Mouse (Mus musculus) small intestine, adult 2 months (tissue): Measurements from ENCODE around the gene Pramef8. TPM values are rescaled to one million over a fixed set of nuclear protein-coding genes. Genes with fewer than 3 reads are reported as not detected.

Experiments
- H3K27ac ChIP-seq: fragments of 200-500 bp; 2 replicates; pipeline ENCODE4 v1.5.1; 2012; ENCODE audit warnings: low read depth, low read length, control low read depth, inconsistent platforms; ENCODE audit not compliant: insufficient read depth
- H3K27me3 ChIP-seq: fragments of 200-500 bp; 2 replicates; pipeline ENCODE4 v1.6.1; 2012; ENCODE audit warnings: mild to moderate bottlenecking, moderate library complexity, low read length, inconsistent platforms; ENCODE audit not compliant: control insufficient read depth, insufficient read depth
- H3K36me3 ChIP-seq: fragments of 200-500 bp; 2 replicates; pipeline ENCODE4 v1.6.1; 2012; ENCODE audit warnings: mild to moderate bottlenecking, low read length, control low read depth, inconsistent platforms; ENCODE audit not compliant: control insufficient read depth, insufficient read depth
- H3K4me1 ChIP-seq: fragments of 200-500 bp; 2 replicates; pipeline ENCODE4 v1.6.1; 2012; ENCODE audit warnings: low read length, inconsistent platforms, mixed read lengths; ENCODE audit not compliant: control insufficient read depth, insufficient read depth, insufficient read length
- H3K4me3 ChIP-seq: fragments of 200-500 bp; 2 replicates; pipeline ENCODE4 v1.5.1; 2012; ENCODE audit warnings: low read depth, mild to moderate bottlenecking, control low read depth, inconsistent platforms, low read length, moderate library complexity
- CTCF ChIP-seq: fragments of 200-500 bp; IDR thresholded peaks from 2 replicates; pipeline ENCODE4 v1.5.1; 2012; ENCODE audit warnings: low read depth, mild to moderate bottlenecking, control low read depth, inconsistent platforms, low read length, moderate library complexity, mixed read lengths; ENCODE audit not compliant: insufficient replicate concordance, insufficient read length; ENCODE audit errors: extremely low read depth
- POLR2A ChIP-seq: fragments of 200-500 bp; IDR thresholded peaks from 2 replicates; pipeline ENCODE4 v1.6.1; 2012; ENCODE audit warnings: low read depth, mild to moderate bottlenecking, control low read depth, inconsistent platforms, low read length, moderate library complexity
- whole genome bisulfite sequencing: fragments of 180-500 bp; shearing (Covaris S2); methylation state at CpG from one replicate; pipeline ENCODE4 v1.1.7; 2018; 5-methylcytosine and 5-hydroxymethylcytosine counted together
- polyA plus RNA-seq: library from polyadenylated mRNA; depleted of rRNA; stranded (reverse); fragments of >200 nt; gene quantifications from 2 replicates; pipeline ENCODE4 v1.2.3, GENCODE M21; 2012; rRNA removed

The Pramef8 gene
- 1.4 and 3.5 TPM in 2 replicates for polyA plus RNA-seq

DNA sequence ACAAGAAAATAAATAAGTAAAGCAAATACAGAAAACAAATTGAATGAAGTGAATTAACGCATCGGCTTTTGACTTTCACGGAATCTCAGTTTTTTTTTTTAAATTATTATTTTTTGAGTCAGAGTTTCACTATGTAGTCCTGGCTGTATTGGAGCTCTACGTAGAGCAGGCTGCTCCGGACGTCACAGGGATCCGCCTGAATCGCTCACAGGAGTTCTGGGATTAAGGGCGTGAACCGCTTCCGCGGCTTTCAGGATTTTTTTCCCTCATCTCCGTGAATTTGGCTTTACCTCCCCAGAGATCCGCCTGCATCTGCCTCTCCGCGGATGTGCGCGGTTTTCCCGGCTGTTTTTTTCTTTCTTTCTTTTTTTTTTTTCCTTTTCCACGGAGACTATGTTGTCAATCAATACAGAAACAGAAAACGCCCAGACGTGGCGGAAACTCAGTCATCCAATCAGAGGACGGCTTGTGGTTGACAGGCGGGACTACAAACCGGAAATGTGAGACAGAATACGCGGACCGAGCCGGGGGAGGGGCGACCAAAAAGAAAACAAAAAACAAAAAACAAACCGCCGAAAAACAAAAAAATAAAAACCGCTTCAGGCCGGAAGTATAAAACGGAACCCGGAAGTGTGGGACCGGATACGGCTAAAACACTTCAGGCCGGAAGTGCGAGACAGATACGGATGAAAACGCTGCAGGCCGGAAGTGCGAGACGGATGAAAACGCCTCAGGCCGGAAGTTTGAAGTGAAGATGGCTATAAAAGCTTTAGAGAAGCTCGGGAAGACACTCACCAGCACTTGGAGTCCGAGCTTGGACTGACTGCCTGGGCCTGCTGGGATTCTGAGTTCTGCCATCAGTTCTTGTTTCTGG lies at the start of gene Pramef8:
Gene Pramef8, plus strand, starts transcription at position 208 of the 874 bp plus-strand sequence.
- H3K27ac ChIP-seq, result peak within 1 kb of the TSS; percentile 81
- H3K27me3 ChIP-seq, result no peaks in the 10 kb centered on the region
- H3K36me3 ChIP-seq, result peaks cover 16% of the 10 kb centered on the region
- TF ChIP-seq POLR2A, result no peak; the same call in 1 of the 2 replicates
- 0 out of 2 replicates have a peak, but pooled peaks have one; percentile 4 for TF ChIP-seq CTCF
- H3K4me1 ChIP-seq, result no peaks in the 10 kb centered on the region
- H3K4me3 ChIP-seq, result peak within 1 kb of the TSS; percentile 93
- WGBS, result under 1% methylated on average over 50 of the region's 50 CpGs

DNA sequence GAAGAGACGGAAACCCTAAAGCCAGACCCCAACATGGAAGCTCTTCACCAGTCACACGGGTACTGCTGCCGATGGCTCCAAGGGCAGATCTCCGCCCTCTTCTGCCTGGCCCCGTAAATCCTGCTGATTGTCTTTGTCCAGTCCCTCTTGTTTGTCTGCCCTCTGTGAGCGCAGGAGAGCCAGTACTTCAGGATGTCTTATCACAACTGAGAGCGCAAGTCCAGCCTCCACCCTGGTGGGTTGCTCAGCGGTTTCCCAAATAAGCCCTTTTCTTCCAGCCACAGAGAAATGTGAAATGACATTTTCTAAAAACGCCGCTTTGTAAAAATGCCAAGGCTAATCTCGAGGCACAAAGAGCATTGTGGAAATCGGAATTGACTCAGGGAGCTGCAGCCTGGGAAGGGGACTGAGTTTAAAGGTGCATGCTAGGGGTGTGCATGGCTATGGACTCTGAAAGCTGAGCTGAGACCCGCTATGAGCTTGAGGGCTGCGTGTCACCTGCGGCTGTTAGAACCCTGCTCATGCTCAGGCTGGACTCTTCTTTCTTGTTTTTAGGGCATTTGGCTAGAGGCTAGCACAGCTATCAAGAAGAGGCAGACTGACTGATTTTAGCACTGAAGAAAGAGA lies 45.7 kb upstream of the Pramef8 start:
- Histone ChIP-seq H3K36me3 (no peaks in the 10 kb centered on the region), H3K27ac (no peak overlapping the region), H3K4me1 (no peaks in the 10 kb centered on the region), H3K4me3 (no peak overlapping the region), H3K27me3 (no peaks in the 10 kb centered on the region)
- TF ChIP-seq POLR2A, result no peak
- no peak for TF ChIP-seq CTCF
- WGBS, result 43% methylated on average over 15 of the region's 15 CpGs

DNA sequence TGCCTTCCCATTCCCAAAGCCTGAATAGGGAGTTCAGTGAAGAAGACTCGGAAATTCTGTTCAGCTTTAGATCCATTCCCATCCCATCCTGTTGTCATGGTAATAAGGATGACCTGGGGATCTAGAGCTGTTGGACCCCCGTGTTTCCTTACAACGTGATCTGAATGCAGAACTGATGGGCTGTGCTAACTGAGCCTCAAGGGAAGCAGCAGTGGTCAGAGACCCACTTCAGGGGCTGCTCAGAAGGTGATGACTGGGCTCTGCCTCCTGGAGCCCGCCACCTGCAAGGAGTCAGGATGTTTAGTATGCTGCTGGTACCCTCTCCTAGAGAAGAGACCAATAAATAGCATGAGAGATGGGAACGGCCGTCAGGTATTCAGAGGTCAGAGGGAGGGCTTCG lies 32.7 kb upstream of the Pramef8 start:
- H3K36me3 ChIP-seq, result no peaks in the 10 kb centered on the region
- H3K4me1 ChIP-seq, result no peaks in the 10 kb centered on the region
- no peak overlapping the region for H3K27ac ChIP-seq
- H3K27me3 ChIP-seq, result no peaks in the 10 kb centered on the region
- H3K4me3 ChIP-seq, result no peak overlapping the region
- TF ChIP-seq CTCF (no peak), POLR2A (no peak)
- WGBS, result 41% methylated on average over 7 of the region's 7 CpGs

DNA sequence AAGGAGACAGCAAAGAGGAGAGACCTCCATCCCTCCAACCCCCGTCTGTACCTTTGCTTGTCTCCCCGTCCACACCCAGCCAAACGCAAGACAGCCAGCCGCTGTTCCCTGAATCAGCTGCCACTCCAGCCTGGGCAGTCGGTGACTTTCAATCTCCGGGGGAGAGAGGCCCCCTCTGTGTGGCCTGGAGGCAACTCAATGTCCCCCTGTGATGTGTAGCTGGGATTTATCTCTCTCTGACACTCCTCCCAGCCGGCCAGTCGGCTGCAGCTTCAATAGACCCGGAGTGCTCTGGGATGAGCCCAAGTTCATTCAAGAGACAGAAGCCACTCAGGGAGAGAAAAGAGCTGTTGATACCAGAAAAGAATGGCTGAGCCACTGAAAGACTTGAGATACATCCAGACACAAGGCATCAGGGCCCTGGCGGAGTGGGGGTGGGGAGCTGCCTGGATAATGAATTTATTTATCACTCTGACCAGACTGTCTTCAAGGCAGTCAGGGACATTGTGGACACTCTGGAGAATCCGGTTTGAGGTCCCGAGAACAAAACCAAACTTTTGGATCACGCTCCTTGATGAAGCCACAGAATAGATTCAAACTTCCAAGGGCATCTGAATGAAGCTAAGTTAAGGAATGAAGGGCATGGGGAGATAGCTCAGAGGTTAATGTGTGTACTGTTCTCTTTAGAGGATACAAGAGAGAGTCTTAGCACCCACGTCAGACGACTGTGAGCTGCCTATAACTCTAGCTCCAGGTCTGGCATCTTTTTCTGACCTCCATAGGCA lies 32.1 kb upstream of the Pramef8 start:
- 32% methylated on average over 15 of the region's 15 CpGs for WGBS
- no peaks in the 10 kb centered on the region for H3K4me1 ChIP-seq
- no peak overlapping the region for H3K27ac ChIP-seq
- no peaks in the 10 kb centered on the region for H3K36me3 ChIP-seq
- H3K4me3 ChIP-seq, result no peak overlapping the region
- TF ChIP-seq CTCF (no peak), POLR2A (no peak)
- H3K27me3 ChIP-seq, result no peaks in the 10 kb centered on the region

DNA sequence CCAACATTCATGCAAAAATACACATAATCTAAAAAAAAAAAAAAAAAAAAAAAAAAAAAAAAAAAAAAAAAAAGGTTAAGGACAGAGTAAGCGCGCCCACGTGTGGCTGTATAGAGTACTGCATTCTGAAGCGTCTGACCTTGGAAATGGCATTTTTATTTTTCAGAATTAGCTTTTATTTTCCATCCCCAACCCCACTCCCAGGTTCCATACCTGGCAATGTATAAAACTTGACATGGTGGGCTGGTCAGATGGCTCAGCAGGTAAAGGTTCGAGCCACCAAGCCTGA lies 31.6 kb upstream of the Pramef8 start:
- no peak overlapping the region for H3K4me3 ChIP-seq
- TF ChIP-seq CTCF (no peak), POLR2A (no peak)
- WGBS, result 2% methylated on average over 5 of the region's 5 CpGs
- H3K4me1 ChIP-seq, result no peaks in the 10 kb centered on the region
- no peaks in the 10 kb centered on the region for H3K27me3 ChIP-seq
- no peaks in the 10 kb centered on the region for H3K36me3 ChIP-seq
- no peak overlapping the region for H3K27ac ChIP-seq

DNA sequence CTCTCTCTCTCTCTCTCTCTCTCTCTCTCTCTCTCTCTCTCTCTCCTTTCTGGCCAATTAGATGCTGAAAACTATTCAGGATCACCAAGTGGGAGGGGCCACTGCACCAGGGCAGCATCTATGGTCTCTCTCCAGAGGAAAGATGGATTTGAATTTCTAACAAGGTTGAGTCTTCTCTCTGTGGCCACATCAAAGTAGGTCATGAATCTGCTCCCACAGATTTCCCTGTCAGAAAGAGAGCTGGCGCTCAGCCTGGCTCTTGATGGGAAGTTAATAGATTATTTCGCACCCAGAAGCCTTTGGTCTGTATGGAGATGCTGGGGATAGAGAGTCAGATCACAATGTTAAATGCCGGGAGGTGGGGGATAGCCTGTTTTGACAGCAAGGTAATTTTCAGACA lies 30.1 kb upstream of the Pramef8 start:
- Histone ChIP-seq H3K4me1 (no peaks in the 10 kb centered on the region), H3K27me3 (no peaks in the 10 kb centered on the region), H3K4me3 (no peak overlapping the region), H3K27ac (no peak overlapping the region), H3K36me3 (no peaks in the 10 kb centered on the region)
- 76% methylated on average over 3 of the region's 3 CpGs for WGBS
- TF ChIP-seq POLR2A (no peak), CTCF (no peak)

DNA sequence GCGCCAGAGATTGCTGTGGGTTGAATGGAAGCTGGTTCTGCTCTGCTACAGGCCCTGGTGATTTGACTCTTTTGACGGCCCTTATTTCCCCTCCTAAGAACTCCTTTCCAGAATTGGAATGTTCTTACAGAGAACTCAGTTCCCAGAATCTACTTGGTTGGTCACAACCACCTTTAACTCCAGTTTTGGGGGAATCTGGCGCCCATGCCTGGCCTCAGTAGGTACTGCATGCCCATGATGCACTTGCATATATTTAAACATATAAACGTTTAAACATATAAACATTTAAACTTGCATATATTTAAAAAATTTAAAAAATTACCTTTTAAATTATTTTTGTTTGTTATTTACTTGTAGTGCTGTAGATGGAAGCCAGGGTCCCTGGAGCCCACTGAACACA lies 28.6 kb upstream of the Pramef8 start:
- H3K4me1 ChIP-seq, result no peaks in the 10 kb centered on the region
- H3K4me3 ChIP-seq, result no peak overlapping the region
- no peaks in the 10 kb centered on the region for H3K36me3 ChIP-seq
- H3K27ac ChIP-seq, result no peak overlapping the region
- 50% methylated on average over 4 of the region's 4 CpGs for WGBS
- no peaks in the 10 kb centered on the region for H3K27me3 ChIP-seq
- TF ChIP-seq POLR2A, result no peak
- no peak for TF ChIP-seq CTCF
